Mouse (Mus musculus): ENCODE measurements around the gene Crlf1. TPM values are rescaled to one million over a fixed set of nuclear protein-coding genes. Genes with fewer than 3 reads are reported as not detected.

Crlf1 gene
- polyA plus RNA-seq, 1 experiment from 2014 or later: 2.2 TPM

- H3K27me3 ChIP-seq: no peaks in the 10 kb centered on the region
- no peaks in the 10 kb centered on the region for H3K9me3 ChIP-seq
- no peak for ATAC-seq (ENCODE audit: low FRiP score)
- no peak overlapping the region for H3K9ac ChIP-seq
- H3K36me3 ChIP-seq: peaks cover 12% of the 10 kb centered on the region
- peaks cover 34% of the 10 kb centered on the region for H3K4me1 ChIP-seq (replicated peaks)
- no peak overlapping the region; the same call in 1 of the 2 replicates for H3K27ac ChIP-seq
- H3K4me2 ChIP-seq: no peak overlapping the region
- H3K4me3 ChIP-seq: no peak overlapping the region
- 59% methylated on average over 2 of the region's 2 CpGs for WGBS
These were observed 23.0 kb upstream of the Crlf1 start for GRCm38 (mm10) chr8:70469938-70470337.

GRCm38 (mm10) chr8:70471856-70472255 lies 21.1 kb upstream of the Crlf1 start:
- WGBS: 99% methylated on average over 7 of the region's 7 CpGs

GRCm38 (mm10) chr8:70476333-70477268 lies 16.4 kb upstream of the Crlf1 start, which contains the start of gene Klhl26:
TSS of gene Klhl26 (minus strand) at chr8:70476968.
- no peaks in the 10 kb centered on the region for H3K9me3 ChIP-seq
- H3K9ac ChIP-seq: peak within 1 kb of the TSS; percentile 84
- H3K4me3 ChIP-seq: peak within 1 kb of the TSS; percentile 64
- peak within 1 kb of the TSS; percentile 49 for H3K27ac ChIP-seq
- H3K36me3 ChIP-seq: no peaks in the 10 kb centered on the region
- peak within 1 kb of the TSS; percentile 75 for H3K4me2 ChIP-seq
- WGBS: under 1% methylated on average over 53 of the region's 53 CpGs
- H3K4me1 ChIP-seq (replicated peaks): peaks cover 32% of the 10 kb centered on the region
- ATAC-seq (ENCODE audit: low FRiP score): peak; percentile 89
- H3K27me3 ChIP-seq: peaks cover 31% of the 10 kb centered on the region

More at GRCm38 (mm10) chr8:70471856-70472255, 21.1 kb upstream of the Crlf1 start:
- Histone ChIP-seq H3K9me3 (no peaks in the 10 kb centered on the region), H3K36me3 (no peaks in the 10 kb centered on the region; the same call in 1 of the 2 replicates), H3K9ac (no peak overlapping the region), H3K27ac (no peak overlapping the region), H3K27me3 (no peaks in the 10 kb centered on the region), H3K4me1 (replicated peaks) (peaks cover 50% of the 10 kb centered on the region), H3K4me3 (no peak overlapping the region), H3K4me2 (no peak overlapping the region)
- ATAC-seq (ENCODE audit: low FRiP score): no peak

- H3K4me3 ChIP-seq: peak overlapping the region; percentile 64
- peak overlapping the region; percentile 75 for H3K4me2 ChIP-seq
- WGBS: 1% methylated on average over 21 of the region's 21 CpGs
- H3K36me3 ChIP-seq: no peaks in the 10 kb centered on the region; the same call in 1 of the 2 replicates
- H3K27ac ChIP-seq: no peak overlapping the region
- no peaks in the 10 kb centered on the region for H3K9me3 ChIP-seq
- ATAC-seq (ENCODE audit: low FRiP score): peak; percentile 30
- H3K27me3 ChIP-seq: peaks cover 40% of the 10 kb centered on the region
- H3K9ac ChIP-seq: peak overlapping the region; percentile 84; the same call in 1 of the 2 replicates
- peaks cover 32% of the 10 kb centered on the region for H3K4me1 ChIP-seq (replicated peaks)
These were observed 15.5 kb upstream of the Crlf1 start for GRCm38 (mm10) chr8:70477269-70477982.

- Histone ChIP-seq H3K4me1 (replicated peaks) (peaks cover 22% of the 10 kb centered on the region), H3K27ac (no peak overlapping the region), H3K27me3 (peaks cover 84% of the 10 kb centered on the region), H3K9ac (no peak overlapping the region), H3K4me3 (no peak overlapping the region), H3K4me2 (no peak overlapping the region), H3K36me3 (peaks cover 10% of the 10 kb centered on the region), H3K9me3 (no peaks in the 10 kb centered on the region)
- 75% methylated on average over 3 of the region's 3 CpGs for WGBS
- ATAC-seq (ENCODE audit: low FRiP score): no peak
These were observed 11.1 kb upstream of the Crlf1 start for GRCm38 (mm10) chr8:70481908-70482307.

- Histone ChIP-seq H3K4me2 (no peak overlapping the region), H3K36me3 (peaks cover 10% of the 10 kb centered on the region), H3K9ac (no peak overlapping the region), H3K4me1 (replicated peaks) (peaks cover 18% of the 10 kb centered on the region), H3K4me3 (no peak overlapping the region), H3K9me3 (no peaks in the 10 kb centered on the region), H3K27ac (no peak overlapping the region), H3K27me3 (peaks cover 86% of the 10 kb centered on the region)
- 72% methylated on average over 2 of the region's 2 CpGs for whole genome bisulfite sequencing
- no peak for ATAC-seq (ENCODE audit: low FRiP score)
These were observed 10.0 kb upstream of the Crlf1 start for GRCm38 (mm10) chr8:70482943-70483342.

DNA sequence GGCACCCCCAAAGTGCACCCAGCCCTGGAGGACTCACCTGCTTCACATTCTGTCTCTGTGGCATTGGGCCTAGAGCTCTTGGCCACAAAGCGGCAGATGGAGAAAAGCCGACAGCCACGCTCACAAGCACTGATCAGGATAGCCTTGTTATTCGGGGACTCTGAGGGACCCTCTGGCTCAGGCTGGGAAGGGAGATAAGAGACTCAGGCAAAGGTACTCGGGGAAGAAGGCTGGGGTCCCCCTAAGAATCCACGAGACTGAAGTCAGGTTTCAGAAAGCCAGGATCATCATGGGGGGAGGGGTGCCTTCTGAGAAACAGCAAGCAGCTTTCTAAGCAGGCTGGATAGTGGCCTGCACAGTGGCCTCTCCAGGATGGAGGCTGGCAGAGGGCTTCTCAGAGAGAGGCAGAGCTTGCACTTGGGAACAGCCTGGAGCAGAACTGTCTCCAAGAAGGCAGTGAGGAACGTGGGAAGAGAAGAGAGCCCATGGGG lies 6.7 kb upstream of the Crlf1 start:
- Histone ChIP-seq H3K4me2 (peak overlapping the region; percentile 74), H3K4me1 (replicated peaks) (peaks cover 36% of the 10 kb centered on the region), H3K4me3 (peak overlapping the region; percentile 60), H3K27me3 (peaks cover 95% of the 10 kb centered on the region), H3K9ac (peak overlapping the region; percentile 88), H3K36me3 (peaks cover 10% of the 10 kb centered on the region), H3K9me3 (no peaks in the 10 kb centered on the region), H3K27ac (no peak overlapping the region)
- 0 out of 2 replicates have a peak, but pooled peaks have one; percentile 3 for ATAC-seq (ENCODE audit: low FRiP score)
- WGBS: 59% methylated on average over 7 of the region's 7 CpGs

- peaks cover 10% of the 10 kb centered on the region for H3K36me3 ChIP-seq
- no peak within 1 kb of the TSS for H3K27ac ChIP-seq
These were observed 5.9 kb upstream of the Crlf1 start, which contains the start of gene Tmem59l for GRCm38 (mm10) chr8:70486941-70487520. TSS of gene Tmem59l (minus strand) at chr8:70487358.

GRCm38 (mm10) chr8:70487993-70488796 lies 4.8 kb upstream of the Crlf1 start:
- Histone ChIP-seq H3K27me3 (peaks cover 96% of the 10 kb centered on the region), H3K9ac (peak overlapping the region; percentile 55), H3K36me3 (peaks cover 10% of the 10 kb centered on the region), H3K4me1 (replicated peaks) (peaks cover 47% of the 10 kb centered on the region), H3K4me2 (peak overlapping the region; percentile 74), H3K27ac (no peak overlapping the region), H3K4me3 (peak overlapping the region; percentile 32), H3K9me3 (no peaks in the 10 kb centered on the region)
- WGBS: 3% methylated on average over 52 of the region's 55 CpGs
- no peak for ATAC-seq (ENCODE audit: low FRiP score)

More at GRCm38 (mm10) chr8:70486941-70487520, 5.9 kb upstream of the Crlf1 start, which contains the start of gene Tmem59l:
- H3K27me3 ChIP-seq: peaks cover 96% of the 10 kb centered on the region
- peak within 1 kb of the TSS; percentile 74 for H3K4me2 ChIP-seq
- peak within 1 kb of the TSS; percentile 88 for H3K9ac ChIP-seq
- 5% methylated on average over 33 of the region's 33 CpGs for WGBS
- peak within 1 kb of the TSS; percentile 60 for H3K4me3 ChIP-seq
- H3K4me1 ChIP-seq (replicated peaks): peaks cover 36% of the 10 kb centered on the region
- peak; percentile 81 for ATAC-seq (ENCODE audit: low FRiP score)
- no peaks in the 10 kb centered on the region for H3K9me3 ChIP-seq

DNA sequence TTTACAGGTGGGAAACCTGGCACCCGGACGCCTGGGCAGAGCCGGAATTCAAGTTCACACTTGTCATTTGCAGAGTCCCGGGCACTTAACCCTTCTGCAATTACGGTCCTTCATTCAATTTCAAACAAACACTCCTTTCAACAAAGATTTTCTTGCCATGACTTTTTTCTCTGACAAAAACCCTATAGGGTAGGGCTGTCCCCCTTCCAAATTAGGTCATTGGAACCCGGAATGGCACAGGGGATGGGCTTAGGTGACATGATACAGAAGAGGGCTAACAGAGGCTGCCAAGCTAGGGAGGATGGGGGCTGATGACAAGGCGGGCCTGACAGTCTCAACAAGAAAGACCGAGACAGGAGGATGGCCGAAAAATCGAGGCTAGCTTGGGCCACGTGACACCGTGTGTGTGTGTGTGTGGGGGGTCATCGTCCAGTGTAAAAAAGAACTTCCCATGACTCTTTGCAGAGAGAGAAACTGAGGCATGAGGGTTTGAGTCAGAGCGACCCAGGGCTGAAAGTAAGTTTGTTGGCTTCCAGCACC lies 4.0 kb upstream of the Crlf1 start:
- H3K4me1 ChIP-seq (replicated peaks): peaks cover 56% of the 10 kb centered on the region
- no peaks in the 10 kb centered on the region for H3K9me3 ChIP-seq
- 6% methylated on average over 14 of the region's 14 CpGs for WGBS
- H3K36me3 ChIP-seq: peaks cover 3% of the 10 kb centered on the region
- H3K9ac ChIP-seq: no peak overlapping the region
- peak overlapping the region; percentile 33 for H3K4me2 ChIP-seq
- H3K27ac ChIP-seq: no peak overlapping the region
- no peak for ATAC-seq (ENCODE audit: low FRiP score)
- peak overlapping the region; percentile 32 for H3K4me3 ChIP-seq
- H3K27me3 ChIP-seq: peaks cover 96% of the 10 kb centered on the region

DNA sequence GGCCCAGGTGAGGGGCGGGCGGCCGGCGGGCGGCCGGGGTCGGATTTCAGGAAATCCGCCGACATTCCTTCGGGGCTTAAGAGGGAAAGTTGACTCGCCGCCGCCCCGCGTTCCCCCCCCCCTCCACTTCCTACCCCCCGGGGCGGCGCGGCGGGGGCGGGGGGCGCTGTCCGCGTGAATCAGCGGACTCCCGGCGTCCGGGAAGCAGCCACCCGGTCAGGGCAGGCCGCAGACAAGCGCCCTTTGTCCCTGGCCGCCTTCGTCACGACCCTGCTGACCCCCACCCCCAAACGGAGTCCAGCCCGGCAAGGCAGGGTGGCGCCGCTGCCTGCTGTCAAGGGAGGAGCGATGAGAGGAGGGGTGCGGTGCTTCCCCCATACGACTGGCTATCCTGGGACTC lies 3.4 kb upstream of the Crlf1 start:
- H3K4me1 ChIP-seq (replicated peaks): peaks cover 61% of the 10 kb centered on the region
- no peaks in the 10 kb centered on the region for H3K9me3 ChIP-seq
- no peaks in the 10 kb centered on the region; the same call in 1 of the 2 replicates for H3K36me3 ChIP-seq
- WGBS: 0% methylated on average over 27 of the region's 41 CpGs
- peak overlapping the region; percentile 19; the same call in 1 of the 2 replicates for H3K4me3 ChIP-seq
- H3K27me3 ChIP-seq: peaks cover 96% of the 10 kb centered on the region
- ATAC-seq (ENCODE audit: low FRiP score): no peak
- H3K27ac ChIP-seq: no peak overlapping the region
- peak overlapping the region; percentile 33 for H3K4me2 ChIP-seq
- H3K9ac ChIP-seq: no peak overlapping the region

All from hindbrain, embryonic 13.5 days (tissue).